ENCODE assay signal across 12 mouse cellular contexts in genomic region chr9:44079997-44080780, GRCm38 (mm10). TPM values are rescaled to one million over a fixed set of nuclear protein-coding genes. Genes with fewer than 3 reads are reported as not detected.
DNase-seq lines count a peak whose midpoint lies in the region; ATAC-seq and TF ChIP-seq lines count a peak whose summit lies in the region.
"Had no signal": no experiment of that assay in that cellular context is flagged by ENCODE, and none has a peak within 500 bp of the region (broad histone marks: within the 10 kb centered on the region; RNA-seq: fewer than 3 reads in every experiment).

No protein-coding gene starts in this region.

- H3K4me1 ChIP-seq in cortical plate, adult 2 months (ENCODE audit: control insufficient read depth, insufficient read depth, low read length) = peaks cover 24% of the 10 kb centered on the region

- no peak for TF ChIP-seq POLR2A in cortical plate, adult 2 months (IDR thresholded peaks at IDR 0.05; ENCODE audit: extremely low read depth, insufficient read depth, low read length)

- H3K4me3 ChIP-seq in cortical plate, adult 2 months (ENCODE audit: insufficient read depth, low read length) = no peak overlapping the region
- H3K4me3 ChIP-seq: liver, embryonic 13.5 days had no signal

- TF ChIP-seq CTCF in cortical plate, adult 2 months (IDR thresholded peaks at IDR 0.05; ENCODE audit: extremely low read depth, insufficient read depth, low read length) = no peak

- no peak for ATAC-seq in granulocyte monocyte progenitor cell, adult 5-6 weeks (replicated peaks; ENCODE audit: poor library complexity, severe bottlenecking)

- peak; percentile 29 for DNase-seq in cerebellum, adult 8-10 months
- DNase-seq in cerebellum, postnatal 10 days = no peak
- DNase-seq in layer of hippocampus, adult 11-12 months (ENCODE audit: low spot score) = peak; percentile 6
- DNase-seq in layer of hippocampus, postnatal 25 days (ENCODE audit: extremely low spot score in 1 of 2, low spot score in 1 of 2) = no peak
- DNase-seq in kidney, postnatal 25 days = peak; percentile 81 to 97
- no peak for DNase-seq in lung, postnatal 36 days
- DNase-seq: liver, embryonic 13.5 days; thymus, postnatal 14 days had no signal

- H3K27ac ChIP-seq in cortical plate, adult 2 months (ENCODE audit: insufficient read depth, low read length) = peak overlapping the region; percentile 86
- H3K27ac ChIP-seq: liver, embryonic 13.5 days had no signal

RNA-seq across cellular contexts. Expression of gene Usp2, which starts 13.4 kb away (rescaled TPM):
- total RNA-seq in layer of hippocampus, postnatal 25 days (2021) = 10 to 100 TPM; 59.4 to 81.4 TPM
- polyA plus RNA-seq in cortical plate, adult 2 months (2012; rRNA removed) = 50.1 and 50.9 TPM in 2 replicates
- 3.6 and 12.0 TPM in 2 replicates for total RNA-seq in granulocyte monocyte progenitor cell, adult 5-6 weeks (2014; fragmentation: Nextera tagmentation)
- 1.2 and 3.1 TPM in 2 replicates for total RNA-seq in granulocyte monocyte progenitor cell, adult 5-6 weeks (2017)

RNA-seq across cellular contexts. Expression of gene Mfrp, which starts 21.3 kb away (rescaled TPM):
- under 1 TPM; 0.31 to 0.49 TPM for total RNA-seq in layer of hippocampus, postnatal 25 days (2021)
- polyA plus RNA-seq in cortical plate, adult 2 months (2012; rRNA removed) = 0.15 and 0.35 TPM in 2 replicates
- total RNA-seq in granulocyte monocyte progenitor cell, adult 5-6 weeks (2014; fragmentation: Nextera tagmentation) = not detected in 2 replicates
- total RNA-seq in granulocyte monocyte progenitor cell, adult 5-6 weeks (2017) = 0.15 TPM in 1 of 2 replicates, not detected in the other
- total RNA-seq: common myeloid progenitor, adult 5-6 weeks had no signal
- polyA plus RNA-seq: liver, embryonic 13.5 days had no signal

RNA-seq across cellular contexts. Expression of gene C1qtnf5, which starts 26.9 kb away (rescaled TPM):
- total RNA-seq in layer of hippocampus, postnatal 25 days (2021) = 10 to 100 TPM; 13.6 to 16.8 TPM
- polyA plus RNA-seq in cortical plate, adult 2 months (2012; rRNA removed) = 24.7 and 30.5 TPM in 2 replicates
- not detected in 2 replicates for total RNA-seq in granulocyte monocyte progenitor cell, adult 5-6 weeks (2014; fragmentation: Nextera tagmentation)
- total RNA-seq in granulocyte monocyte progenitor cell, adult 5-6 weeks (2017) = not detected in 2 replicates
- total RNA-seq: common myeloid progenitor, adult 5-6 weeks; megakaryocyte progenitor cell, adult 5-6 weeks had no signal

RNA-seq across cellular contexts. Expression of gene Gm49380, which starts 33.1 kb away (rescaled TPM):
- total RNA-seq in layer of hippocampus, postnatal 25 days (2021) = under 1 TPM in 1 of 2 experiments, not detected in 1; 0.28 TPM
- 0.10 and 0.19 TPM in 2 replicates for polyA plus RNA-seq in cortical plate, adult 2 months (2012; rRNA removed)
- total RNA-seq in granulocyte monocyte progenitor cell, adult 5-6 weeks (2014; fragmentation: Nextera tagmentation) = not detected in 2 replicates
- not detected in 2 replicates for total RNA-seq in granulocyte monocyte progenitor cell, adult 5-6 weeks (2017)
- total RNA-seq: common myeloid progenitor, adult 5-6 weeks; megakaryocyte progenitor cell, adult 5-6 weeks had no signal
- polyA plus RNA-seq: liver, embryonic 13.5 days had no signal

RNA-seq across cellular contexts. Expression of gene Rnf26, which starts 33.1 kb away (rescaled TPM):
- 10 to 100 TPM; 30.3 to 33.0 TPM for total RNA-seq in layer of hippocampus, postnatal 25 days (2021)
- 29.5 and 30.3 TPM in 2 replicates for polyA plus RNA-seq in cortical plate, adult 2 months (2012; rRNA removed)
- total RNA-seq in granulocyte monocyte progenitor cell, adult 5-6 weeks (2014; fragmentation: Nextera tagmentation) = 44.9 and 55.6 TPM in 2 replicates
- 17.8 and 19.3 TPM in 2 replicates for total RNA-seq in granulocyte monocyte progenitor cell, adult 5-6 weeks (2017)

Comparison
In these comparisons a context has a peak if more than half of its experiments do, and no peak if none do; other contexts are left out.
1. DNase-seq: peak in cerebellum, adult 8-10 months (single experiment), layer of hippocampus, adult 11-12 months (single experiment) and kidney, postnatal 25 days (2 of 2); none in cerebellum, postnatal 10 days (0 of 2), layer of hippocampus, postnatal 25 days (0 of 2) and lung, postnatal 36 days (single experiment).
2. RNA of gene Usp2, which starts 13.4 kb away (total RNA-seq): 59.4 to 81.4 TPM in layer of hippocampus, postnatal 25 days; 1.2 to 12.0 TPM in granulocyte monocyte progenitor cell, adult 5-6 weeks; every median in the first group is over 4 times any median in the second.
3. RNA of gene C1qtnf5, which starts 26.9 kb away (total RNA-seq): 13.6 to 16.8 TPM in layer of hippocampus, postnatal 25 days; not detected in granulocyte monocyte progenitor cell, adult 5-6 weeks; every median in the first group is over 10 times any median in the second.